Mouse (Mus musculus) adrenal gland, postnatal 25 days (tissue): Measurements from ENCODE around the gene Inca1. TPM values are rescaled to one million over a fixed set of nuclear protein-coding genes. Genes with fewer than 3 reads are reported as not detected.

ENCODE experiments used
- DNase-seq: peaks from one replicate; pipeline ENCODE4 v3.0.0; 2021; ENCODE audit warnings: mixed read lengths
- total RNA-seq: library from RNA; stranded (reverse); gene quantifications from 2 replicates; pipeline ENCODE4 v1.2.3, GENCODE M21; 2021

Gene Inca1
- total RNA-seq, 1 experiment from 2014 or later, result 12.2 TPM

DNA sequence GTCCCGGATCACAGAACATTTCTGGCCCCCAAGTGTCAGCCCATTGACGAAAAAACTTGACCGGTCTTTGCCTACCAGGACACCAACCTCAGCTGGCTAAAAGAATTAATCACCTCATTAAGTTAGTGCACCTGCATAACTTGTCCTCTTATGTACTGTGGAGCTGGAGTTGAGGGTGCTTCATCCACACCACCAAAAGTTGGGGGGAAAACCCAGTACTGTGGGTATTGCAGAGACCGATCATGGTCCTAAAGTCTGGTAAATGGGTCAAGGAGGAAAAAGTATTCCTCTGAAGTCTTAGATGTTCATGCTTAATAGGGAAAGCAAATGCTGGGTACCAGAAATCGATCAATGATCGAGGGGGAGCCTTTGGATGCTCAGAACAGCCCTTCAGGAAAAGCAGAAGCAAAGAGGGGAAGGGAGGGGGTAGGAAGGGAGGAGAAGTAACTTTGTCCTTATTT lies 47.0 kb downstream of the Inca1 start:
- DNase-seq, result no peak

DNA sequence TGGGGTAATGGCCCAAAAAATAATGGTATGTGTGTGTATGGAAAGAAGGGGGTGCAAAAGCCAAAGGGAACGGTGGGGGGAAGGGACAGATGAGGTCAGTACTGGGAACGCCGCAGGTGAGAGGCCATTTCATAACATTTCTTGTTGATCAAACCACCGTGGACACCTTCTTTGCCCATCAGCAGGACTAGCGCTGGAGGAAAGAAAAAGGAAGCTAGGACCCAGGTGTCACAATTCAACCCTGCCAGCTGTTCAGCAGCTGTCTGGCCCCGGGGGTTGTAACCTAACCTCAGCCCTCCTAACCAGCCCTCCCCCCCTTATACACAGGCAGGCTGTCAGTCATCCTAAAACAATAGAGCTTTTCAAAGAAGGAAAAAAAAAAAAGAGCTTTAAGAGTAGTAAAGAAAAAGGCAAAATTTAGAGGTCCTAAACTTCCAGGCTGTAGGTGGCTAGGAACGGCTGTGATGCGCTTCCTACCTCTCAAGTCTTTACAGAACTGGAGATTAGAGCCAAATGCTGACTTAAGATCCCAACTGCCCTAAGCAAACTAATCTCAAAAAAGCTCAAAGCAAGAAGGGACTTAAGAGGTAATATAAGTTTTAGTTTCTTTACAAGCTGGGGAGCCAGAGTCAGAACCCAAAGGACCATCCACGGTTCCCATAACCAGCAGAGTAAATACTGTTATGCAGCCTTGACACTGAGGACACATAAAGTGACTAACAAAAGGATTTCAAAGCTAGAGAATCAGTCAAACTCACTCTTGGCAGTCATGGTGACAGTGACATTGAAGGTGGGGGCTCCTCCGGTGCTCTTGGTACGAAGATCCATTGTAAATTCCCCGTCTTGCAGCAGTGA lies 47.7 kb downstream of the Inca1 start:
- DNase-seq, result no peak

DNA sequence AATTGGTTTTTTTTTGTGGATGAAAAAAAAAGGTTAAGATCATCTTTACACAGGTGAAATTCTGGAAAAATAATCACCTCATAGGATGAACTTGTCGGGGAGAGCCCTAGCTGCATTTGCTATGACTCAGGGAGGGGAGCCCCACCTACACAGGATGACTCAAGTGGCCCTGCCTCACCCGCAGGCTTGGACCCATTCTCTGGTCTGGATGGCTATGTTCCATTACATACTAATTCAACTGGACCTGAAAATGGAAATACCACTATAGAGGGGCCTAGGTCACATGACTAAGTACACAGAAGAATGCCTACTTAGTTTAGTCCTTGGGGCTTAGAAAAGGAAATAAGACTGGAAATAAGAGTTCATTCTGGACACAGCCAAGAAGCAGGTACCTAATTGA lies 48.6 kb downstream of the Inca1 start:
- peak; percentile 57 for DNase-seq

DNA sequence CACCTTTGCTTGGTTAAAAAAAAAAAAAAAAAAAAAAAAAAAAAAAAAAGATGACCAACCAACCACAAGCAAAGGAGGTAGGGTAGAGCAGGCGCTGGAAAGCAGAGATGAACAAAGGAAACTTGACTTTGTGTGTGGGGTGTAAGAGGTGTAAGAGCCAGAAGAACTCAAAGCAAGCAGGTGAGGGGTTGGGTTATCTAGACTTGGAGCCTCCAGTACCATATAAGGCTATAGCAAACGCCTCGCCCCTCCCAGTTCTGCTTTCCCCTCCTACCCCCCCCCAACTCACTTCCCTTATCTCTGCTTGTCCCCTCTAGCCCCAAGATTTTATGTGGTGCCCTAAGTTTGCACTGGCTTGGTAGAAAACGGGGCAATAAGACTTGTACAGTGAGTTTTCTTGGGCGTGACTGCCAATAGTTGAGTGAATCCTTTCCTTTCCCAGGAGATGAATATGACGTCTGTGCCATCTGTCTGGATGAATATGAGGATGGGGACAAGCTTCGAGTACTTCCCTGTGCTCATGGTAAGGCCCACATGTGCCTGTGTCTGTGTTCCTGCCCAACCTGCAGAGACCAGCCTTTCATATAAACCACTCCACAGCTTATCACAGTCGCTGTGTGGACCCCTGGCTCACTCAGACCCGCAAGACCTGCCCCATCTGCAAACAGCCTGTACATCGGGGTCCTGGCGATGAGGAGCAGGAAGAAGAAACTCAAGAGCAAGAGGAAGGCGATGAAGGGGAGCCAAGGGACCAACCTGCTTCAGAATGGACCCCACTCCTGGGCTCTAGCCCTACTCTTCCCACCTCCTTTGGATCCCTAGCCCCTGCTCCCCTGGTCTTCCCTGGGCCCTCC lies 49.4 kb downstream of the Inca1 start:
- no peak for DNase-seq

DNA sequence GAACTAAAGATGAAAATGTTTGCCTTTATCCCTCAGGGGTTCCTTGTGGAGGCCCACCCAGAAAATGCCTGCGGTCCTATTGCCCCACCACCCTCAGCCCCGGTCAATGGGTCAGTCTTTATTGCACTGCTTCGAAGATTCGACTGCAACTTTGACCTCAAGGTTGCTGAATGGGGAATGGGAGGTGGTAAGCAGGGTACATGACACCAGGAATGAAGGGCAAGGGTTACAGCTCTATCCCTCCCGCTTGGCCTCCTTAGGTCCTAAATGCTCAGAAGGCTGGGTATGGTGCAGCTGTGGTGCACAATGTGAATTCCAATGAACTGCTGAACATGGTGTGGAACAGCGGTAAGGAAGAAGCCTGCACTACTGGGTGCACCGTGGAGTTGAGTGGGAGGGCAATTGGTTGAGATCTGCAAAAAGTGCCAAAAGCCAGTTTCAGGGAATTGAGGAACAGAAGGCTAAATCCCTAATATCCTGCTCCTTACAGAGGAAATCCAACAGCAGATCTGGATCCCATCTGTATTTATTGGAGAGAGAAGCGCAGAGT lies 50.7 kb downstream of the Inca1 start:
- no peak for DNase-seq

DNA sequence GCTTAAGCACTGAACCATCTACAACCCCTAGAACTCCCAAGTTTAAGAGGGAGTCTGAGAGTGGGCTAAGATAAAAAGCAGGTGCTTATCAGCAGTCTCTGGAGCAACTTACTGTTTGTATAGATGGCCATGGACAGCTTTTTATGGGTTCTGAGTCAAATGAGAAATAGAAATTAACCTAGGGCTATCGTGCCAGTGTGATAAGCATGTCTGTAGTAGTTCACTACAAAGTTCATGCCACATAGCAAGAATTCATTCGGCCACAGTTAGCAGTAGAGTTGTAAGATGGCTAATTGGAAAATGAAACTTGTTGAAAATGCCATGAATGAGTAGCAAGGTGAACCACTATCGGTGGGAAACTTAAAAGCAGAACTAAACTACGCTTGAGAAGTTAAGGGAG lies 51.4 kb downstream of the Inca1 start:
- no peak for DNase-seq

DNA sequence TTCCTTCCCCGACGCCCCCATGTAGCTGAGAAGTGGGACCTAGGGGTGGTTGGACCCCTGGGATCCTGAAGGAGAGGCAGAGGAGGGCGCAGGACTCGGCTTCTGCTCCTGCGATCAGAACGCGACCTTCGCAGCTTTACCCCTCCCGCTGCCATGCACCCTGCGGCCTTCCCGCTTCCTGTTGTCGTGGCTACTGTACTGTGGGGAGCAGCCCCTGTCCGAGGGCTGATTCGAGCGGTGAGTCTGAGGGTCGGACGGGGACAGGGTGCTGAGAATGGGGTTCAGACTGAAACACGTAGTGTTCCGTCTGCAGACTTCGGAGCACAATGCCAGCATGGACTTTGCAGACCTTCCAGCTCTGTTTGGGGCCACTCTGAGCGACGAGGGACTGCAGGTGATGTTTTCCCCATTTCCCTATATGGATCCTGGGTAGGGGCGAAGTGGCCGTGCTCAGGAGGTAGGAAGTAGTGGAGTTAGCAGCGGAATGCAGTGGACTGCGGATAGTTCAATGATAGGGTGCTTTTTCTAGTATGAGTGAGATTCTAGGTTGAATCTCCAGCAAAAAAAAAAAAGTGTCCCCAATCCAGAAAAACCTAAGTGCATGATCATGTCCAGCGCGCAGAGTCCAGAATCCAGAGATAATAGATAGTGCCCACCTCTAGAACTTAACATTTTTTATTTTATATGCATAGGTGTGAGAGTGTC lies 52.1 kb downstream of the Inca1 start:
- no peak for DNase-seq

- DNase-seq, result peak; percentile 93
Measured at GRCm38 (mm10) chr11:70646691-70647650, 53.0 kb downstream of the Inca1 start, which contains the start of the genes Rnf167 and Slc25a11. Gene Rnf167 (plus strand): TSS chr11:70647235. Gene Slc25a11 (minus strand): TSS chr11:70647479.

DNA sequence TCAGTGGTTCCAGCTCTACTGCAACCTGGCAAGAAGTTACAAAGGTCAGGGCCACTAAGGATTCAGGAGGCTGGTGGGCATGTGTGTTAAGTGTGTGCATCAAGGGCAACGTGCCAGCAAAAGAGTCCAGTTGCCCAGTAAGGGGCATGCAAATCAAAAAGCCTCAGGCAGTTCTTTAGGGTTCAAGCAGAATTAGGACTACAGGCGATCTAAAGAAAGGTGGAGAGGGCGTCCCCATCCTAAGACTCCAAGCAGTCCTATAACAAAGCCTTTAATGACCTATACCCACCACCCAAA lies 53.7 kb downstream of the Inca1 start:
- DNase-seq, result no peak

DNA sequence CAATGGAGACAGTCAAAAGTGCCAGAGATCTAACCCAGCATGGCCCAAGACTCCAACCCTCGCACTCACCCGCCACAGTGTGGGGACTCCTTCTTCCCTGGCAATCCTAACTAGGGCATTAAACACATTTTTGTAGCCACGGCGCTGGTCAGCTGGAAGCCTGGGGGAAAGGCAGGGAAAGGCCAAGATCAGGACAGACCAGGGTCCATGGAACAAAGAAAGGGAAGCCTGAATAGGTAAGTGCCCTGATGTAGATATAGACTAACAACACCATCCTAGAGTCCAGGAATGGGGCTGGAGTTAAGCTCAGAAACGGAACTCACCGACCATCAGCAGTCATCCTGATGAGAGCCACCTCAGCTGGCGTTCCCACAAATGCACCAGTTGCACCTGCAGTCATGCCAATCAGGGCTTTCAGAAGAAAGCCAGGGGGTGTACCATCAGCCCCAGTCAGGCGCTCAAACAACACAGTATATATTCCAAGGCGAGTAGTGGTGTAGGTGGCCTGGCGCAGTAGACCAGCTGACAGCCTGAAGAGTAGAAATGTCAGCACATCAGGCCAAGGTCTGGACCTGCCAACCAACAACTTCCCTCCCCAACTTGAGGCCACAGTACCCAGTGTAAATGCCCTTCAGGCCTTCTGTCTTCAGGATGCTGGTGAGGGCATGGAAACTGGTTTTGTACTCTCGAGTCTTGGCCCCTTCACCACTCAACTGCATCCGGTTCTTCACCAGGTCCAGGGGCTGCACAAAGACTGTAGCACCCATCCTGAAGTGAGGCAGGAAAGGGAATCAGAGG lies 54.3 kb downstream of the Inca1 start:
- no peak for DNase-seq

GRCm38 (mm10) chr11:70644564-70645103 lies 55.3 kb downstream of the Inca1 start:
- DNase-seq, result no peak

DNA sequence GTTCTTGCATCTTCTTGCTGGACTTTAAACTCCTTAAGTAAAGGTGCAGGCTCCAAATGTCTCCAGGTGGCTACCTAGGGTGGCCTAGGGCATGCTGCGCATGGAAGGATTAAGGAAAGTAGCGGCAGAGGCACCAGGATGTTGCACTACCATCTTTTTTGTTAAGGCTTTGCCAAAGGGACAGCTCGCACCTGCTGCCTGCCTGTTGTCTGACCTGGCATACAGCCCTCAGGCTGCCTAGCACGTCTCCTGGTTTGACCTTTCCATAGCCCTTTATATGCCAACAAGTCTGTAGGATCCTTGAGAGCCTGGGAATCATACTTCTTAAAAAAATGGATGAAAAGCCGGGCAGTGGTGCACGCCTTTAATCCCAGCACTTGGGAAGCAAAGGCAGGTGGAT lies 56.9 kb downstream of the Inca1 start:
- DNase-seq, result no peak

DNA sequence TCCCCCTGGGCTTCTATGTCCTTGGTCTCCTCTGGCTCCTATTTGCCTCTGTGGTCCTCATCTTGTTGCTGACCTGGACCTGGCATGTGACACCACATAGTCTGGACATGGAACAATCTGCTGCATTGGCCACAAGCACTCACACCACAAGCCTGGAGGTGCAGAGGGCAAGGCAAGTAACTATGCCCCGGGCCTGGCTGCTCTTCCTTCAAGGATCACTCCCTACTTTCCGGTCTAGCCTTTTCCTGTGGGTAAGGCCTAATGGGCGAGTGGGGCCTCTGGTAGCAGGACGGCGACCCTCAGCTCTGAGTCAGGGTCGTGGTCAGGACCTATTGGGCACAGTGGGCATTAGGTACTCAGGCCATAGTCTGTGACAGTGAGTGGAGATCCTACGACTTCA lies 58.7 kb downstream of the Inca1 start:
- no peak for DNase-seq

GRCm38 (mm10) chr11:70639976-70640375 lies 60.0 kb downstream of the Inca1 start:
- DNase-seq, result no peak

DNA sequence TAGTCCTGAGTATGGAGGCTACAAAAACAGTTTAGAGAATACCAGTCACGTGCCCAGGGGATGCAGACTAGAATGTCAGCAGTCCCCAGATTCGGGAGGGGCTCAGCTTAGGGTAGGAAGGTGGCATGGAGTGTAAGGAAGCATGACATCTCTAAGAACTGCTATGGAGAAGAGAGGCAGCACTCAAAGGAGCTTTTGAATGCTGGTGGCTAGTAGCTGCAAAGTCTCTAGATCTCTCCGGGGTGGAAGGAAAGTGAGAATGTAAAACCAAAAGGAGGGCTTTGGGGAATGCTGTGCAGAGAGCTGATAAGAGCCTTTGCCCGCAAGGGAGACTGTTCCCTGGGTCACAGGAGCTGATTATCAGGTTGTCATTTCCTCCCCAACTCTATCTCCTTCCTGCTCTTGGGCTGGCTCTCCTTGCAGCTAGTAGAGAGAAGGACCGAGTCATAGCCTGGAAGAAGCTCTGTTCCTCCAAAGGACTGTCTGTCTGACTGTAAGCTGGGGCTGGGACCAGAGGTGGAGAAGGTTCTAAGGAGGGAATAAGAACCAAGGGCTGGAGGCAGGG lies 61.2 kb downstream of the Inca1 start, which contains the start of gene Gp1ba:
Gp1ba (plus strand) TSS at position 409 of the 565 bp plus-strand sequence.
- DNase-seq, result no peak
